Comparison of ENCODE assay signal across 11 mouse cellular contexts in genomic region chr11:92041695-92042094, GRCm38 (mm10).
DNase-seq lines count a peak whose midpoint lies in the region; ATAC-seq and TF ChIP-seq lines count a peak whose summit lies in the region.
"Had no signal": no experiment of that assay in that cellular context is flagged by ENCODE, and none has a peak within 500 bp of the region (broad histone marks: within the 10 kb centered on the region; RNA-seq: fewer than 3 reads in every experiment).

No protein-coding gene starts in this region.

- no peaks in the 10 kb centered on the region for H3K4me1 ChIP-seq in forebrain, embryonic 11.5 days (replicated peaks; ENCODE audit: control insufficient read depth, insufficient read depth, low read length)
- no peaks in the 10 kb centered on the region for H3K4me1 ChIP-seq in forebrain, embryonic 16.5 days (replicated peaks; ENCODE audit: control insufficient read depth, insufficient read depth, low read length)
- no peaks in the 10 kb centered on the region for H3K4me1 ChIP-seq in lung, embryonic 14.5 days (ENCODE audit: insufficient read depth)

- no peak overlapping the region for H3K4me2 ChIP-seq in forebrain, embryonic 11.5 days (ENCODE audit: low read depth, low read length, severe bottlenecking)
- H3K4me2 ChIP-seq in forebrain, embryonic 16.5 days (ENCODE audit: low read length), result no peak overlapping the region
- H3K4me2 ChIP-seq in lung, embryonic 14.5 days, result no peak overlapping the region

- TF ChIP-seq CTCF in lung, embryonic 14.5 days (IDR thresholded peaks at IDR 0.05; ENCODE audit: low read depth), result no peak
- TF ChIP-seq CTCF in Patski (IDR thresholded peaks at IDR 0.05), result peak; percentile 12

- H3K4me3 ChIP-seq in forebrain, embryonic 11.5 days (ENCODE audit: low read depth, low read length), result no peak overlapping the region
- H3K4me3 ChIP-seq in forebrain, embryonic 16.5 days (replicated peaks; ENCODE audit: low read length), result no peak overlapping the region
- no peak overlapping the region for H3K4me3 ChIP-seq in lung, embryonic 14.5 days (ENCODE audit: low read depth, low read length)

- peak; percentile 51 for DNase-seq in forebrain, embryonic 11.5 days (ENCODE audit: low spot score)
- peak; percentile 10 for DNase-seq in lung, embryonic 14.5 days
- DNase-seq in lung, postnatal 4 days, result no peak
- no peak for DNase-seq in Patski (ENCODE audit: low read depth, low spot score)
- peak; percentile 12 for DNase-seq in embryo, embryonic 9.5 days (ENCODE audit: extremely low spot score)
- DNase-seq in heart, adult 9 months (ENCODE audit: low spot score in 2 of 2), result no peak
- DNase-seq in spleen, adult 12 weeks (ENCODE audit: low spot score), result no peak
- DNase-seq: cerebellum, postnatal 36 days; gastrocnemius, postnatal 14 days had no signal

- ATAC-seq in forebrain, embryonic 11.5 days (replicated peaks; ENCODE audit: low FRiP score), result 0 out of 2 replicates have a peak, but pooled peaks have one; percentile 33
- ATAC-seq in forebrain, embryonic 16.5 days, result no peak
- ATAC-seq in lung, embryonic 14.5 days (ENCODE audit: insufficient read depth), result no peak
- no peak for ATAC-seq in Patski
- ATAC-seq: intestine, embryonic 16.5 days had no signal

- in situ Hi-C loops in Patski (cut with MboI; ENCODE audit: low pct_unique_long_range_greater_than_20kb), result no loop called here

- H3K27ac ChIP-seq in forebrain, embryonic 11.5 days (ENCODE audit: low read depth, low read length), result no peak overlapping the region
- H3K27ac ChIP-seq in forebrain, embryonic 16.5 days (ENCODE audit: low read length), result no peak overlapping the region
- no peak overlapping the region for H3K27ac ChIP-seq in lung, embryonic 14.5 days (ENCODE audit: low read depth)

- H3K36me3 ChIP-seq in forebrain, embryonic 11.5 days (ENCODE audit: control insufficient read depth, insufficient read depth, low read length), result no peaks in the 10 kb centered on the region
- H3K36me3 ChIP-seq in forebrain, embryonic 16.5 days (ENCODE audit: control insufficient read depth, insufficient read depth), result no peaks in the 10 kb centered on the region
- H3K36me3 ChIP-seq in lung, embryonic 14.5 days (ENCODE audit: insufficient read depth), result no peaks in the 10 kb centered on the region

- CTCF ChIA-PET in Patski (lab: Charles Lee), result interaction anchor here (1.4 kb wide), 1 partner anchor 19 kb away, joined by 3 read pairs; no protein-coding TSS in a partner anchor

- H3K9me3 ChIP-seq in forebrain, embryonic 11.5 days (ENCODE audit: control insufficient read depth, low read length), result no peaks in the 10 kb centered on the region
- H3K9me3 ChIP-seq in forebrain, embryonic 16.5 days (ENCODE audit: control insufficient read depth, low read length), result no peaks in the 10 kb centered on the region
- no peaks in the 10 kb centered on the region for H3K9me3 ChIP-seq in lung, embryonic 14.5 days (ENCODE audit: low read depth, low read length)

- 12% methylated on average over 2 of the region's 2 CpGs for WGBS in forebrain, embryonic 11.5 days
- 10% methylated on average over 2 of the region's 2 CpGs for WGBS in forebrain, embryonic 16.5 days
- 8% methylated on average over 2 of the region's 2 CpGs for WGBS in lung, embryonic 14.5 days

- no peak overlapping the region for H3K9ac ChIP-seq in forebrain, embryonic 11.5 days (ENCODE audit: low read length)
- no peak overlapping the region for H3K9ac ChIP-seq in forebrain, embryonic 16.5 days (replicated peaks; ENCODE audit: low read depth, low read length)
- H3K9ac ChIP-seq in lung, embryonic 14.5 days, result no peak overlapping the region

- POLR2A ChIA-PET in Patski (lab: Charles Lee), result no interaction called here

- no peaks in the 10 kb centered on the region for H3K27me3 ChIP-seq in forebrain, embryonic 11.5 days (ENCODE audit: control insufficient read depth, insufficient read depth, low read length)
- H3K27me3 ChIP-seq in forebrain, embryonic 16.5 days (replicated peaks; ENCODE audit: control insufficient read depth, insufficient read depth, low read length), result no peaks in the 10 kb centered on the region
- H3K27me3 ChIP-seq in lung, embryonic 14.5 days (ENCODE audit: insufficient read depth, low read length), result no peaks in the 10 kb centered on the region
- no peaks in the 10 kb centered on the region for H3K27me3 ChIP-seq in Patski

Comparison
In these comparisons a context has a peak if more than half of its experiments do, and no peak if none do; other contexts are left out.
1. DNase-seq: peak in forebrain, embryonic 11.5 days (single experiment), lung, embryonic 14.5 days (single experiment) and embryo, embryonic 9.5 days (single experiment); none in lung, postnatal 4 days (0 of 2), Patski (single experiment), heart, adult 9 months (0 of 2) and spleen, adult 12 weeks (single experiment).